Mouse (Mus musculus): ENCODE measurements at regions not wholly inside any gene's neighbourhood (a gene's known extent, or its start where the extent isn't known, plus 50 kb on each side); places are given as distances from the start of the nearest gene placed in this dataset.
"Not testable (repeated sequence)": the region's sequence is repeated elsewhere in the genome, so short reads cannot be mapped to it uniquely, and the experiment has no call there.

DNA sequence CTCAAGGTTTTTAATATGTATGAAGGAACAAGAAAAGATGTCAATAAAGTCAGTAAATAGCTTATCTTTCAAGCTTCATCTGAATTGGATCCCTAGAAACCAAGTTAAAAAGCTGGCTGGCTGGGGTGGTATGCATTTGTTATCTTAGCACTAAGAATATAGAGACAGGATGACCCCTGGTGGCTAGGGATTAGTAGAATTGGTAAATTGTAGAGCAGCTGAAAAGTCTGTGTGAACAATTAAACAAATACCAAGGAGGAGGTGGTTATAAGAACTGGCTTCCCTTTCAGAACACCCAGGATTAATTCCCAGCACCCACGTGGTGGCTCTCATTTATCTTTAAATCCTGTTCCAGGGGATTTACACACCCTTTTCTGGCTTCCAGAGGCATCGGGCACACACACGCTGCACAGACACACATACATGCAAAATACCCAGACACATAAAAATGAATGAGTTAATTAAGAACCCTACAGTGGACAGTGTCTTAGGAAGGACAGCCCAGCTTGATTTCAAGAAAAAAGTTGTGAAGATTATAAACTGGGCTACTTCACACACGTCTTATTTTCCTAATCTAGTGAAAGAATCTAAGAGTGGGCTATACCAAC is 170.5 kb downstream of the Pdzph1 start:
- peak; percentile 40 for DNase-seq (ENCODE audit: low spot score)

DNA sequence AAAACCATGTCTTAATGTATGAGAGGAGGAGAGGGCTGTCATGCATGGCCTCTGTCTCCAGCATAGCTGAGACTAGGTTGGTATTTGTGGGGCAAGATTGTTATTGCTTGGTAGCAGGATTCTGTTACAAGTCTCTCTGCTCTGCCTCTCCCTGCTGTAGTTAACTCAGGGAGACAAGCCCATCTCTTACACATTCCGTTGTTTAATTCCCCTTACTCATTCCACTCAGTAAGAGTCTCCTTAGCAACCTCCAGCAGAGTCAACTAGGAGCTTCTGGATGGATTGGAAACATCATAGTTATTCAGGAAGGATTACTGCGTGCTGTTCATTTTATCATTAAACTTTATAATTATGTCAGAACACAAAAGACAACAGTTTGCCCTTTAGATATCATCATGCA is 171.8 kb downstream of the Pdzph1 start:
- no peak for DNase-seq (ENCODE audit: low spot score)

DNA sequence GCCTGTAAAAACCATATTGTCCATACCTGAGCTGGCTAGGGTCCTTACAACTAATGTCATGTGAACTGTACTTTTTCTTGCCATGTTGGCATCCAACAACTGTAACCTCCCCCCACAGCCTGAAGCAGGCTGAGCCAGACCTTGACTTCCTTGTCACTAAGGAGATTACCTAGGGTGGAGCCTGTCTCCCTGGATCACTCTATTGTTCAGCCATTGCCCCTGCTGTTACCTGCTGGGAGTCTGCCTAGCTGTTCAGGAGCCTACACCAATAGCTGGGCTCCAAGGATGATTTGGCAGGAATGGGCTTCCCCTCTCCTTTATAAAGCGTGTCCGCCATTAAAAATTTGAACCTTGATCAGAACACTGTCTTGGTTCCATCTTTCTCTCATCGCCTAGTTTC is 215.7 kb downstream of the Pdzph1 start:
- not testable (repeated sequence) for DNase-seq (ENCODE audit: low spot score)

DNA sequence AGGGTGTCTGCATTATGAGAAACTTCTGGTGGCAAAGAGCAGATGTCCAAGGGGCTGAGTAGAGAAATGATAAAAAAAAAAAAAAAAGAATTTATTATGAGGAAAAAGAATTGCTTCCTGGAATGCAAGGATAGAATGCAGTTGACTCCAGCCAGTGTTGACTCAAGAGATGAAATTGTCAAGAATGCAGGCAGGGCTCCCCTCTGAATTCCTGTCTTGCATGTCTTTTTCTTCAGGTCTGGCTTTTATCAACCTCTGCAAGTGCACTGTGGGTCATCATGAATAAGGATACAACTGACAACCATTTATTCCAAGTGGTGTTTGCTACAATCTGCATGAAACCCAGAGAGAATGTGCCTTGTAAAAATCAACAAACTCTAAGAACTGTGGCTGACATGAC is 217.6 kb downstream of the Pdzph1 start:
- no peak for DNase-seq (ENCODE audit: low spot score)

DNA sequence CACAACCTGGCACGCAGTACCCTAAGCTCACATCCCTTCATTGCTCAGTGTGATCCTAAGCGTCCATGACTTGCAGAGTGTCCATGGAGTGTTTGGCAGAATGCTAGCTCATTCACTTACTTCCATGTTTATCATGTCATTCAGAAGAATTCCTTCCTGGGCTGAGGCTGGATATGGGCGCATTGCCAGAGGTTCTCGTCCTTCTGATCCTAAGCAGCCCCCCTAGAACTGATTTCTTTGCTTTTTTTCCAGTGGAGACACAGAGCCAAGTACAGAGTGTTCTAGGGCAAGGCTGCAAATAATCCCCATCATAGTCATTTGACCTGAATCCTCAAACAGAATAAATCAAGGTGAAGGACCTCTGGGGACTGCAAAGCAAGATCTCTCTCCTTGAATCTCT is 226.0 kb downstream of the Pdzph1 start:
- peak; percentile 78 for DNase-seq (ENCODE audit: low spot score)

DNA sequence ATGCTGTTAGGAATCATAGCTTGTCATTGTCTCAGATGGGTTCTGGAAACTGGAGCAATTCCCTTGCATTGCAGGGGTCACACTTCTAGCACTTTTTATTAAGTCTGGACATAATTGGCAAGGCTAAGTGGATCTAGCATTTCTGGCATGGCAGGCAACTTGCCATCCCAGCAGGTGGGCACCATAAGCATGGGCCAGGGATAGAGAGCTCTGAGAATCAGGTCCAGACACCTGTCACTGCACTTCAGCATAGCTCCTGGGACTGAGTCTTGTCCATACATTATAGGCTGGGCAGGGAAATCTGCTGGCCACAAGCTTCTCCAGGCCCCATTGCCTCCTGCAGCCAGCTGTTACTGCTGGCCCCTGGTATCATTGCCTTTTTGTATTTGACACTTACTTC is 242.2 kb downstream of the Pdzph1 start:
- no peak for DNase-seq (ENCODE audit: low spot score)

DNA sequence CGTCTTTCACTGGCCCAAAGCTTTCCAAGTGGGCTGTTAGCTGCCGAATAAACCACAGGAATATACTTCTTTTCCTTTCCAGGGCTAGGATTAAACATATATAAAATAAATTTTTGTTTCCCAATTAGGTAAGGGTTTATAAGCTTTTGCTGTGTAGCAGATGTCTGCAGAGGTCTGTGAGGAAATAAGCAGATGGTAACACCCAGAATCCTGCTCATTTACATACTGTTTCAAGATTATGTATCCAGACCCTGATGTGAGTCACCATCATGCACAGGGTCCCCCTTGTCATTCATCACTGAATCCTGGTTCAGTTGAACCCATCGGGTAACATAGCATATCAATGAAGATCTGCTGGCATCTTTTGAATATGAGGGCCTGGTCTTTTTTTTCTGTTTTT is 242.9 kb downstream of the Pdzph1 start:
- DNase-seq (ENCODE audit: low spot score) = no peak

DNA sequence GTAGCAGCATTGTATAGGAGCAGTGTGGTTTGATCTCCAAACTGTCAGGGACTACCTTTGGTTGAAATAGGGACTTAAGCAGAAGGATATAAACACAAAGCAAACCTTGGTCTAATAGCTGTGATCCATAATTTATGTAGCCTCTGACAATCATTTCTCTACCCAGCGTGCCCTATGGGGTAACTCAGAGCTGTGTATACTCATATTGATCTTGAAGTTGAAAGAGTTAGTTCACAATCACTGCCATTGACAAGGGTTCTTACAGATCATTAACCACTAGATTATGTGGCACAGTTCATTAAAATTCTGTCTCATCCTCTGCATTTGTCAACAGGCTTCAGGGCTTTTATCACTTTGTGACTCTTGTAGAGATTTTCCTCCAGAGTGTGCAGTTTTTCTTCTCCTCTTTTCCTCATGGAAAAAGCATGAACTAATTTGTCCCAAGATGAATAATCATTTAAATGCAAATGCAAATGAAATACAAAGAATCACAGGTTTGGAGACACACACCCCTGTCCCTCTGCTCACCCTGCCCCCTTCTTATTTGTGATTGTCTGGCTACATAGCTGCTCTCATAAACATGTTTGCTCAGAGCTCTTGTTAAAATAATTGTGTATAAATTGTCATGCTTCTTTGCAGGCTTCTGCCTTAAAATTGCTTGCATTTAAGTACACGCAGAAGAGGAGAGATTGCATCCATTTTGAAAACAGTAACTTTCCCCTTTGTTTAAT is 280.3 kb downstream of the Pdzph1 start:
- DNase-seq (ENCODE audit: low spot score) = no peak

DNA sequence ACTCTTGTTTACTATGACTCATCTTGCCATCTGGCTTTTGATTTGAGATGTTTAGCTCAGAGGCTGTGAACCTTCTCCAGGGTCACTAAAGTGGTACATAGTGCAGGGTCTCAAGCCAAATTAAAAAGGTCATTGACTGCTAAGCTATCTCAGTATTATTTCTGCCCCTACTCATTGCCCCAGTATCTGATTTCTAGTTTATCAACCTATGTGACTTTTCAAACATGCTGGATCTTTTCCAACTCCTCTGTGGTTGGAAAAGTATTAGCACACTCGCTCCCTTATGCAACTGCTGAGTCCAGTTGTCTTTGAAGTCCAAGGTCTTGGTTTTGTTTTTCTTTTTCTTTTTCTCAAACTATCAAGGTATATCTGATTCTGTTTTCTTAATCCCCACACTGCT is 301.0 kb downstream of the Pdzph1 start:
- DNase-seq (ENCODE audit: low spot score) = no peak

DNA sequence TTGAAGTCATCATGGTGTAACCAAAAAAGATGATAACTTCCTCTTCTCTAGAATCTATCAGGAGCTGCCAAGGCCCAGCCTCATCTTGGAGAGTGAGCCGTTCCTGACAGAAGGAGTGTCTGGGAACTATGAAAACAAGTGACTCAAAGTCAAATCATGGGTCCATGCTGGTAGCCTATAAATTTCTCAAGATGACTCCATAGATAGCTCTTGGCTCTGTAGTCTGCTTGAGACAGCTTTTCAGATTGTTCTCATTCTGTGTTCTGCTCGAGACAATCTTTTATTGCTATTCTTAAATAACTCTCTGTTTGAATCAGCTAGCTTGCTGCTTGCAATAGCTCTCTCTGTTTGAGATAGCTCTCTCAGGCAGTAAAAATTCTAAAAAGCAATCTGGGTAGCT is 318.9 kb downstream of the Pdzph1 start:
- DNase-seq (ENCODE audit: low spot score) = no peak

DNA sequence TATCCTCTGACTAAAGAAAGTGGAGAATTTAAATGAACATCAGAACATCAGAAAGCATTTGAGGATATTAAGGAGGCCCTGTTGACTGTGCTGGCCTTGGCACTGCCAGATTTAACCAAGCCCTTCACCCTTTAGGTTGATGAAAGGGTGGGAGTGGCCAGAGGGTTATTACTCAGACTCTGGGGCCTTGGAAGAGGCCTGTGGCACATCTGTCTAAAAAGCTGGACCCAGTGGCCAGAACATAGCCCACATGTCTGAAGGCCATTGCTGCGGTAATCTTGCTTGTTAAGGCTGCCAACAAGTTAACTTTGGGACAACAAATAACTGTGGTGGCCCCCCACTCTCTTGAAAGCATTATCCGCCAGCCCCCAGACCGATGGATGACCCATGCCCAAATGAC is 323.1 kb downstream of the Pdzph1 start:
- no peak for DNase-seq (ENCODE audit: low spot score)

DNA sequence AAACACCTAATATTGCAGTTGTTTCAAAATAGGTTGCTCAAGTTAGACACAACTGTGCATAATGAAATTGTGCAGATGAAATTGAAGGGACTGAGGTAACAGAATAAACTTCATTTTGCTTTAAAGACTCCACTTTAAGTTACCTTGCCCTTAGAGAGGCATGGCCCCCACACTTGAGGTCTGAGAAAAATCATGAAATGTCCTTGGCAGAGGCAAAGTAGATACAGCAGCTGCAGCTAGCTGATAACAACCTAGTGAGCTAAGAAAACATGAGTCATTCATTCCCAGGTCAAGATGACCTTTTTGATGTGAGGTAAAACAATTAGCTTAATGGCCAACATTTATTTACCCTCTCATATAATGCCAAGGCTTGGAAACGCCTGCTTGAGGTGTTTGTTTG is 347.4 kb downstream of the Pdzph1 start:
- DNase-seq (ENCODE audit: low spot score) = no peak

DNA sequence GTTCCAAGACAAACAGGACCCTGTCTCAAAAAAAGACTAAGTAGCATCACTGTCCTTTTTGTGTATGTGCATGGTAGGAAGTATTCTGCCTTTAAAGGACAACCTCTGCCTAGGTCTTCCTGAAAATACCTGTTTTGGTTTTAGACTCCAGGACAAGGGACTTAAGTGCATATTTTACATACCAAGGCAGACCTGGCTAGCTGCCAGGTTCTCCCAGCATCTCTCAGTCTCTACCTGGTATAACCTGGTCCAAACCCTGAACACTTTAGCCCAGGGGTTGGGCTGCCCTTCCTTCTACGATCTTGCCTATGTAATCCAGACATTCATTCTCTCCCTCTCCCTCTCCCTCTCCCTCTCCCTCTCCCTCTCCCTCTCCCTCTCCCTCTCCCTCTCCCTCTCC is 348.9 kb downstream of the Pdzph1 start:
- DNase-seq (ENCODE audit: low spot score) = peak; percentile 46

DNA sequence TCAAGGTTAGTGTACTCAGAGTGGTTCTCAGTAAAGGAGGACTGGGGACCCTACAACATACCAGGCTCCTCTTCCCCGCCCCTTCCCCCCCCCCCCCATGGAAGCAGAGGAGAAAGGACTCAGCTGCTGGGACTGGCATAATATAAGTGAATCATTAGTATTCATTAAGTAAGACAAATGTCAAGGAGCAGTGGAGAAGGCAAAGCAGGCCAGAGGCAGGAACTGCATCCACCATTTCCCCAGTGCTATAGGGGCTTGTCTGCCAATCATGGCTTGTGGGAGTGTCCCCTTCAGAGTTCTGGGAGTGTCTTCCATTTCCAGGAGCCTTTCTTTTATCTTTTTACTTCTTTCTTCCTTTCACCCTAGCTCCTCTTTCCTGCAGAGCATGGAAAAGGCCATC is 392.3 kb downstream of the Pdzph1 start:
- no peak for DNase-seq (ENCODE audit: low spot score)

DNA sequence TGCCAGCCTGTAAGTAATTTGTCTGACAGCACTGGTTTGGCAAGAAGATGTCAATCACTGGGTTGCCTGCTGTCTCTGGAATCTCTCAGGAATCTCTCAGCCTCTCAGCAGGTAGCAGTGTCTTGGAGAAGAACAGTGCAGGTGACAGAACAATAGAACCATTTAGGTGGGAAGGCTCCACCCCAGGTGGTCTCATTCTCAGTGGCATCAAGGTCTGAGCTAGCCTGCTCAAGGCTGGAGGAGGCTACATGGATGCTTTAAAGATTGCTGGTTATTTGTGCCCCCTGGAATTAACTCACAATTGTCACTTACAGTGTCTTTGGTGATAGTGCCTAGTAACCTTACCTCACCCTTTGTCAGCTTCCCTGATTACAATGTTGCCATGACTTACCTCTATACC is 394.5 kb downstream of the Pdzph1 start:
- DNase-seq (ENCODE audit: low spot score) = no peak

DNA sequence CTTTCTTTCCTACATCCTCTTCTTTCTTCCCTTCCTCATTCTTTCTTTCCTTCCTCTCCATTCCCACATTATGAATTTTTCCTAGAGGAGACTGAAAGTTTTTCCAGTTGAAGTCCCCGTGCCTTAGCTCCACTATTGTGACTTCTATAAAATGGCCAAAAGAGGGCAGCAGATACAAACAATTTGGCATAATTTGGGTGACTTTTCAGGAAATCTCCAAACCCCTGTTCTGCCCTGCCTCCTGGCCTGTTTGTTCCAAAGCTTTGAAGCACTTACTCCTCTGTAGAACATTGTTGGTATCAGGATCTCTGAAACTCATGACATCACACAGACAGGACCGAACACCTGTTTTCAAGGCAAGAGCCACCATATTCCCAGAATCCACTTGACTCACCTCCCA is 403.2 kb downstream of the Pdzph1 start:
- no peak for DNase-seq (ENCODE audit: low spot score)

DNA sequence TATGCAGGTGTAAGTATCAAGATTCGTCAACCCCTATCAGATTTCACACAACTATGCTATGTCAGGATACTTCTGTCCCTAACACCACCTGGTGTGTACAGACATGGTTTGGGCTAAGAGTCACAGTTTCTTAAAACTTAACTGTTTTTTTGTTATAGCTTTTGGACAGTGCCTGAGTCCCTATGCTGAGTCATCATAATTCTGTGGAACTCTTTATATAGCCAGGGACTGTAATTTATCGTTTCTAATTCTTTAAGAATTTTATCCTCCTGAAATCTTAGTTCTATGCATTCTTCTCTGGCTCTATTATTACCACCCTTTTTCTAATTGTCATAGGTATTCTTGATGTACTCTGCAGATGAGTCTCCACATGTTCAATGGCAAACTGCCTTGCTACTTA is 418.3 kb downstream of the Pdzph1 start:
- DNase-seq (ENCODE audit: low spot score) = no peak

Data from testis, postnatal 10 days (tissue).